Mouse (Mus musculus): ENCODE results near the gene Comt.

DNA sequence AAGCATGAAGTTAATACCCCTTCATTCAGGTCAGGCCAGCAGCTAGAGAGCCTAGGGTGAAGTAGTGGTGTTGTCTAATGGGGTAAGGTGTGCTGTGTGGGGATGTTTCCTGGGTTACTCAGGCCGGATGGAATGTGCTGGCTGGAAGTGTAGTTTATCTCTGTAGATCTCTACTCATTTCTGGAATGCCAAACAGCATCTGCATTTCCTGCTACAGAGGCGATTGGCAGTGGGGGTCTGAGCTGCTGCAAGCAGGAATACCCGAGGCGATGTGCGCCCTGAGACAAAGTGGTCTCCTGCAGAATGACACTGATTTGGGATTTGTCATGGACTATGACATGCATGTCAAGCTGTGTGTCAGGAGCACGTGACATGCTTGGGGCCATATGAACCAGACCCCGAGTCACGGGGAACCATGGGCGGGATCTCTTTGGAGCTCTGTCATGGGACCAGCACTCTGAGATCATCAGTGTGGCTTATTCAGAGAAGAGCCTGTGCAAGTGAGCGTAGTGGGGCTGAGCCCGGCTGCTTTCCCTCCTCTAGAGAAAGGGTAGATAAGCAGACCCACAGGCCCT lies 44.8 kb upstream of the Comt start:
- TF ChIP-seq GATA1 (IDR thresholded peaks at IDR 0.05; ENCODE audit: low read length), result no peak
- no peak for TF ChIP-seq TAL1 (IDR thresholded peaks at IDR 0.05; ENCODE audit: low read length)
